Mouse (Mus musculus): ENCODE results near the gene Ulk4.
A peak's percentile ranks its signal among the peaks of the same experiment; 100 is the strongest.

DNA sequence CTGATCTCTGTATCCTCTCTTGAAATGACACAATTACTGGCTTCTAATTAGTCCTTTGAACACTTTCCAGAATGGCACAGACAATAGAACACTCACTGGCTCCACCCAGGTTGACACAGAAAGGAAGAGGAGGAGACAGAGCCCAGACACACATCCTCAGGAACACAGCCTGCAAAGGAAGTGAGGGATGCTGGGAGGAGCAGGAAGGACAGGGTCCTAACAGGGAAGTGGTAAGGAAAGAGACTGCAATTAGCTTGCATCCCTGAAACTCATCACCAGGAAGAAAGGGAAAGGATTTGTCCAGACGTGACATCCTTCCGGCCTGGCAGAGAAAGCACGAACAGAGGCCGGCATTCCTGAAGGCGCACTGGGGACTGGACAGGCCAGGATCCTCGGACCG, 218.9 kb downstream of the Ulk4 start:
- TF ChIP-seq CTCF (IDR thresholded peaks at IDR 0.05) (no peak), EP300 (IDR thresholded peaks at IDR 0.05) (peak; percentile 73)

Measured in lung, postnatal 0 days (tissue).